Mouse (Mus musculus): ENCODE data around the gene Tfe3. TPM values are rescaled to one million over a fixed set of nuclear protein-coding genes. Genes with fewer than 3 reads are reported as not detected.
"Not testable (repeated sequence)": the region's sequence is repeated elsewhere in the genome, so short reads cannot be mapped to it uniquely, and the experiment has no call there.

Tfe3 gene
- polyA plus RNA-seq, 1 experiment from 2014 or later = 17.3 TPM

- ATAC-seq (ENCODE audit: low FRiP score, low TSS enrichment); H3K27me3 ChIP-seq (ENCODE audit: control insufficient read depth, insufficient read depth, low read length); H3K27ac ChIP-seq (replicated peaks); H3K36me3 ChIP-seq (ENCODE audit: control insufficient read depth, insufficient read depth, low read length); H3K4me1 ChIP-seq (replicated peaks; ENCODE audit: control insufficient read depth, insufficient read depth); H3K4me2 ChIP-seq (replicated peaks; ENCODE audit: low read depth); H3K9ac ChIP-seq (ENCODE audit: low read length); H3K4me3 ChIP-seq (ENCODE audit: low read depth, low read length); H3K9me3 ChIP-seq (ENCODE audit: control insufficient read depth, low read length): not testable (repeated sequence)
- WGBS = 41% methylated on average over 8 of the region's 8 CpGs
- DNase-seq (ENCODE audit: low spot score) = peak; percentile 41
- TF ChIP-seq CTCF (IDR thresholded peaks at IDR 0.05; ENCODE audit: low read depth) = peak; percentile 60
Observed at GRCm38 (mm10) chrX:7815016-7815415, 52.7 kb downstream of the Tfe3 start.

GRCm38 (mm10) chrX:7821865-7822779, 59.8 kb downstream of the Tfe3 start, which contains the start of gene Kcnd1:
Kcnd1 (plus strand) TSS chrX:7822289.
- H3K4me1 ChIP-seq (replicated peaks; ENCODE audit: control insufficient read depth, insufficient read depth) = no peaks in the 10 kb centered on the region
- H3K36me3 ChIP-seq (ENCODE audit: control insufficient read depth, insufficient read depth, low read length) = no peaks in the 10 kb centered on the region
- H3K4me2 ChIP-seq (replicated peaks; ENCODE audit: low read depth) = peak within 1 kb of the TSS; percentile 49
- no peaks in the 10 kb centered on the region for H3K27me3 ChIP-seq (ENCODE audit: control insufficient read depth, insufficient read depth, low read length)
- DNase-seq (ENCODE audit: low spot score) (peak; percentile 20), ATAC-seq (ENCODE audit: low FRiP score, low TSS enrichment) (peak; percentile 75)
- no peaks in the 10 kb centered on the region for H3K9me3 ChIP-seq (ENCODE audit: control insufficient read depth, low read length)
- peak within 1 kb of the TSS; percentile 44 for H3K4me3 ChIP-seq (ENCODE audit: low read depth, low read length)
- WGBS = 13% methylated on average over 21 of the region's 24 CpGs
- no peak for TF ChIP-seq CTCF (IDR thresholded peaks at IDR 0.05; ENCODE audit: low read depth)
- no peak for TF ChIP-seq EP300 (optimal IDR thresholded peaks at IDR 0.05)
- H3K9ac ChIP-seq (ENCODE audit: low read length) = peak within 1 kb of the TSS; percentile 27; the same call in 1 of the 2 replicates
- no peak within 1 kb of the TSS for H3K27ac ChIP-seq (replicated peaks)

MicroRNA genes within 50 kb of the gene (microRNA counts, 519-probe panel; counts per million panel counts)
- microRNA mmu-miR-1198 = 2,825 counts per million, percentile 7 among the panel's probes with 10 or more counts

Small RNAs within 50 kb of the gene (microRNA-seq; reads per million reads assigned to microRNA genes)
- 12.9 reads per million, percentile 20 among the genes with 10 or more reads in this experiment for gene Mir1198

Other genes starting within 250 kb of the Tfe3 start
- not detected in 2 replicates for gene Foxp3, start 188.9 kb upstream of the Tfe3 start, polyA plus RNA-seq (2015; fragmentation: Nextera tagmentation; extraction: Ambion mirVana)
- gene Ppp1r3f, start 188.3 kb upstream of the Tfe3 start, polyA plus RNA-seq (2015; fragmentation: Nextera tagmentation; extraction: Ambion mirVana) = 0.79 and 1.0 TPM in 2 replicates
- gene Ccdc22, start 157.0 kb upstream of the Tfe3 start, polyA plus RNA-seq (2015; fragmentation: Nextera tagmentation; extraction: Ambion mirVana) = 13.8 and 14.0 TPM in 2 replicates
- gene Cacna1f, start 155.5 kb upstream of the Tfe3 start, polyA plus RNA-seq (2015; fragmentation: Nextera tagmentation; extraction: Ambion mirVana) = not detected in 2 replicates
- gene Syp, start 124.1 kb upstream of the Tfe3 start, polyA plus RNA-seq (2015; fragmentation: Nextera tagmentation; extraction: Ambion mirVana) = 6.5 and 6.8 TPM in 2 replicates
- 8.5 and 9.7 TPM in 2 replicates for gene Prickle3, start 105.3 kb upstream of the Tfe3 start, polyA plus RNA-seq (2015; fragmentation: Nextera tagmentation; extraction: Ambion mirVana)
- 262 and 271 TPM in 2 replicates for gene Plp2, start 91.2 kb upstream of the Tfe3 start, polyA plus RNA-seq (2015; fragmentation: Nextera tagmentation; extraction: Ambion mirVana)
- gene Magix, start 81.3 kb upstream of the Tfe3 start, polyA plus RNA-seq (2015; fragmentation: Nextera tagmentation; extraction: Ambion mirVana) = 0.95 and 1.3 TPM in 2 replicates
- 18.0 and 18.5 TPM in 2 replicates for gene Gpkow, start 65.4 kb upstream of the Tfe3 start, polyA plus RNA-seq (2015; fragmentation: Nextera tagmentation; extraction: Ambion mirVana)
- gene Wdr45, start 48.2 kb upstream of the Tfe3 start, polyA plus RNA-seq (2015; fragmentation: Nextera tagmentation; extraction: Ambion mirVana) = 30.3 and 33.6 TPM in 2 replicates
- not detected in 2 replicates for gene Gm45208, start 40.3 kb upstream of the Tfe3 start, polyA plus RNA-seq (2015; fragmentation: Nextera tagmentation; extraction: Ambion mirVana)
- gene Praf2, start 34.1 kb upstream of the Tfe3 start, polyA plus RNA-seq (2015; fragmentation: Nextera tagmentation; extraction: Ambion mirVana) = 23.8 and 26.0 TPM in 2 replicates
- gene Ccdc120, start 11.7 kb upstream of the Tfe3 start, polyA plus RNA-seq (2015; fragmentation: Nextera tagmentation; extraction: Ambion mirVana) = 21.5 and 23.0 TPM in 2 replicates
- gene Gripap1, start 27.2 kb downstream of the Tfe3 start, polyA plus RNA-seq (2015; fragmentation: Nextera tagmentation; extraction: Ambion mirVana) = 20.0 and 20.9 TPM in 2 replicates
- gene Kcnd1, start 59.7 kb downstream of the Tfe3 start, polyA plus RNA-seq (2015; fragmentation: Nextera tagmentation; extraction: Ambion mirVana) = 0.42 and 0.92 TPM in 2 replicates
- 21.2 and 22.0 TPM in 2 replicates for gene Otud5, start 78.8 kb downstream of the Tfe3 start, polyA plus RNA-seq (2015; fragmentation: Nextera tagmentation; extraction: Ambion mirVana)
- 4.8 and 5.0 TPM in 2 replicates for gene Pim2, start 115.7 kb downstream of the Tfe3 start, polyA plus RNA-seq (2015; fragmentation: Nextera tagmentation; extraction: Ambion mirVana)
- gene Slc35a2, start 121.5 kb downstream of the Tfe3 start, polyA plus RNA-seq (2015; fragmentation: Nextera tagmentation; extraction: Ambion mirVana) = 28.7 and 32.5 TPM in 2 replicates
- 60.6 and 62.2 TPM in 2 replicates for gene Pqbp1, start 136.7 kb downstream of the Tfe3 start, polyA plus RNA-seq (2015; fragmentation: Nextera tagmentation; extraction: Ambion mirVana)
- 85.6 and 90.5 TPM in 2 replicates for gene Timm17b, start 136.8 kb downstream of the Tfe3 start, polyA plus RNA-seq (2015; fragmentation: Nextera tagmentation; extraction: Ambion mirVana)
- gene Gm10491, start 145.3 kb downstream of the Tfe3 start, polyA plus RNA-seq (2015; fragmentation: Nextera tagmentation; extraction: Ambion mirVana) = not detected in 2 replicates
- gene Gm10490, start 147.0 kb downstream of the Tfe3 start, polyA plus RNA-seq (2015; fragmentation: Nextera tagmentation; extraction: Ambion mirVana) = not detected in 2 replicates
- gene Pcsk1n, start 157.3 kb downstream of the Tfe3 start, polyA plus RNA-seq (2015; fragmentation: Nextera tagmentation; extraction: Ambion mirVana) = 12.0 and 12.2 TPM in 2 replicates
- gene Eras, start 166.0 kb downstream of the Tfe3 start, polyA plus RNA-seq (2015; fragmentation: Nextera tagmentation; extraction: Ambion mirVana) = not detected in 2 replicates
- 6.2 and 6.7 TPM in 2 replicates for gene Hdac6, start 185.3 kb downstream of the Tfe3 start, polyA plus RNA-seq (2015; fragmentation: Nextera tagmentation; extraction: Ambion mirVana)
- gene Gata1, start 215.5 kb downstream of the Tfe3 start, polyA plus RNA-seq (2015; fragmentation: Nextera tagmentation; extraction: Ambion mirVana) = 0.07 and 0.28 TPM in 2 replicates

Data from stomach, postnatal 0 days (tissue).